Mouse (Mus musculus) CD4-positive, CD25-positive, alpha-beta regulatory T cell, adult 2 months (primary cell): Measurements from ENCODE around the gene Wscd2.
A peak's percentile ranks its signal among the peaks of the same experiment; 100 is the strongest.

Experiments used
- DNase-seq: peaks from one replicate; pipeline ENCODE4 v3.0.0-alpha.2; 2012; ENCODE audit warnings: low read depth, low spot score

The Wscd2 gene

DNA sequence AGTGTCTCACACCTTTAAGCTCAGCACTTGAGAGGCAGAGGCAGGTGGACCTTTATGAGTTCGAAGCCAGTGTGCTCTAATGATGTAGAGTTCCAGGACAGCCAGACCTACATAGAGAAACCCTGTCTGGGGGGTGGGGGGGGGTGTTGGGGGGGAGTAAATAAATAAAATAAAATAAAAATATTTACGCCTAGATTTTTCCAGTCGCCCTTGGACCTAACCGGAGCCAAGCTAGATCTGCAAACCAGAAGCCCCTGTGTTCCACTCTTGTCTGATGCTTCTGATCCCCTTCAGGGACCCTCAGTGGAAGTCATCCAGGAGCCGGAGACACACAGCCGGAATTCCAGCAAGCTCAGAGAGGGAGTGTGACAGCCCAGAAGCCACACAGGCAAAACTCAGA is at the start of gene Wscd2:
Gene Wscd2, plus strand, starts transcription at position 301 of the 400 bp plus-strand sequence.
- DNase-seq = no peak

DNA sequence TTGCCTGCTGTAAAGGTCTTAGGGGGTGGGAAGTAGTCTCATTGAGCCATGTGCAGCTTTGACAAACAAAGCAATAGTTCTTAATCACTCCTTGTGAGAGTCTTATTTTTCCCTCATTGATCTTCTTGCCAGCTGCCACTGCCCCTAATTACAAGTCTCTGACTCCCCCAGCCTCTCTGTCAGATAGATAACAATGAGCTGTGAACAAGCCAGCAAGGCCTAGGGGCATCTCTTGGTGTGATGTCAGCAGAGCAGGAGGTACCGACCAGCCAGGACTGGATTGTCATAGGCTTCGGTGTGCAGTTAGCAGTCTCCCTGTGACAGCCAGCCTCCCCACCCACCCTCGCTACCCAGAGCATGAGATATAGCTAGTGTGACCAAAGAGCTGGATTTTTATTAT is 48.0 kb upstream of the Wscd2 start:
- DNase-seq = no peak

DNA sequence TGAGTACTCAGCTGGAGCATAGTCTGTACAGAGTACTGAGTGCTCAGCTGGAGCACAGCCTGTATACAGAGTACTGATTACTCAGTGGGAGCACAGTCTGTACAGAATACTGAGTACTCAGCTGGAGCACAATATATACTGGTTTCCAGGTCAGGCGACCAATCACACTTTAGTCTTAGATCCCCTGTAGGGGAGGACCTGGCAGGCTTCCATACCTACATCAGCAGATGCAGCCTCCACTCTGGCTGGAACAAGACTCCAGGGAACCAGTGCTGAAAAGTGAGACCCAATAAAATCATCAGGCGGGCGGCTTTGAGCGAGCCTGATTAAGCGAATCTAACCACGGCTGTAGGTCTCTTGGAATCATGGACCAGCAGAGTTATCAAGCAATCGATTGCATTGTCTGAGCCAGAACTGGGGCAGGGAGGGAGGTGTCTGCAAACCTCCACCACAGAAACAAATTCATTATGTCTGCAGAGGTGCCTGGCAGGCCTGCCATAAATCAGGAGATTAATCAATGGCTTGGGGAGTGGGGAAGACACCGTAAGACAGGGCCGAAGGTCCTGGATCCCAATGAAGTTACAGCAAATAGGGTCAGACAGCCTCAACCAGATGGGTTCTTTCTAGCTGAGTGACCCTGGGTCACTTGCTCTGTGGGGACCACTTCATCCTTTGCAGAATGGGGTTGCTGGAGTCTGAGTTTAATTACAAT is 42.0 kb upstream of the Wscd2 start:
- no peak for DNase-seq

DNA sequence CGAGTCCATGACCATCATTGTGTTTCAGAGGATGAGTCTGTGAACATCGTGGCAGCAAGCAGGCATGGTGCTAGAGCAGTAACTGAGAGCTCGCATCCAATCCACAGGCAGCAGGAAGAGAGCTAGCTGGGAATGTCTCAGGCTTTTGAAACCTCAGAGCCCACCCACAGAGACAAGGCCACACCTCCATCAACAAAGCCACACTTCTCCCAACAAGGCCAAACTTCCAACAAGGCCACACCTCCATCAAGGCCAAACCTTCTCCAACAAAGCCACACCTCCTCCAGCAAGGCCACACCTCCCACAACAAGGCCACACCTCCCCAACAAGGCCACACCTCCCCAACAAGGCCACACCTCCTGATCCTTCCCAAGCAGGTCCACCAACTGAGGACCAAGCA is 40.8 kb upstream of the Wscd2 start:
- no peak for DNase-seq

DNA sequence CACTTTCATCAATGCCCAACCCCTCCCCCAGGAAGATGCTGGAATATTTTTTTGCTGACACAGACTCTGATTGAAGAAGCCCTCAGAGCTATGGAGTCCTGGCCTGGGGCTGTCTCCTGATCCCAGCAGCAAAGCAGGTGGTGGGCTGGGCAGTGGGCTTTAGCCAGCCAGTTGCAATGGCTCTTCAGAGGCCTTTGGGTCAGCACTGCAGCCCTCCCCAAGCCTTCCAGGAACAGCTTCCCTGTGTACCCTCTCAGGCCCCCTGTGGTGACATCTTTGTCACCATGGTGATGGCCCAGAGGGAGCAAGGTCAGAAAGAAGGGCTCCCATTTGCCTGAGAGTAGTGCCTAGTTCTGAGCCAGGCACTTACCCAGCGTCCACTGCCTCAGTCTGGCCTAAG is 37.4 kb upstream of the Wscd2 start:
- DNase-seq = no peak

DNA sequence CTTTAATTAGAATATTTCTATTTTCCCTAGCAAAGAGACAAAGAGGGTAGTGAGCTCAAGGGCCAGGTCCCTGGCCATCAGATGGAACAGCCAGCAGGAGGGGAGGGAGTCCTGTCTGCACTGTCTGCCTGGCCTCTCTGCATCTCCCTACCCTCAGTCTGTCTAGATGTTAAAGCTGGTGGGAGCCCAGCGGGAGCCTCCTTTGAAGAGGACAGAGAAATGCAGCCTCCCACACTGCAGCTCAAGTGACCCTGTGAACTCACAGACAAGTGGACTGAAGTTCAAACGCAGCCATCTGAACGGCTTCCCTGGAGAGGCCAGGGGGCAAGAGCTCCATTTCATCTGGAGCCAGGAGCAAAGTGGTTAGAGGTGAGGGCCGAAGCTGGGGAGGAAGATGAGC is 36.8 kb upstream of the Wscd2 start:
- DNase-seq = no peak

DNA sequence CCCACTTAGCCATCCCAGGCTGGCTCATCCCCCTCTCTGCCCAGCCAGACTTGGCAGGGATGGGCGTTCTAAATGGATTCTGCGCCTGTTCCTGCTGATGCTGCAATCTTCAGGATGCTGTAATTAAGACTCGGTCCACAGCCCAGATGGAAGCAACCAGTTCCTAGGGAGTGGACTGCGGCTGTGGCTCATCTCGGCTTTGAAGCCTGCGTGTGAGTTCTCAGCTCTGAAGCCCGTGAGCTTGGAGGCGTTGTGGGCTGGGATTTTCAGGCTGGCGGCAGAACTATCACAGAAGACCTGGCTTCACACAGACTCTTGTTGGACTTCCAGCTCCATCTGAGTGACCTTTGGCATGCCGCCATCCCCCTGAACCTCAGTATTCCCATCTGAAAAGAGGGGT is 34.1 kb upstream of the Wscd2 start:
- no peak for DNase-seq

DNA sequence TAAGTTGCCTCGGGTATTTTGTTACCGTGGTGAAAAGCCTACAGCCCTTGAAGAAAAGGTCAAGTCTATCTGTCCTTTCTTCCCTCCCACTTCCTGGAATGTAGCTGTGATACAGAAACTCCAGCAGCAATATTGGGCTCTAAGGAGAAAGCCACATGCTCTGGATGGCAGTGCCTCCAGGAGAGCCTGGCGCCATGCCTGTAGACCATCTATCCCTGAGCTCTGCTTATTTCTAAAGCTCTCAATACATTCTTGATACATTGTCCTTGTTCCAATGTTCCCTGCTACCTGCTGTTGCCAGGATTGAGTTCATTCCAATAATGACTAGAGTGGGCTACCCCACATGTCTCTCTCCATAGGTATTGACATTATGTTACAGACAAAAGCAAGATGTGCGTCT is 33.4 kb upstream of the Wscd2 start:
- DNase-seq = no peak

DNA sequence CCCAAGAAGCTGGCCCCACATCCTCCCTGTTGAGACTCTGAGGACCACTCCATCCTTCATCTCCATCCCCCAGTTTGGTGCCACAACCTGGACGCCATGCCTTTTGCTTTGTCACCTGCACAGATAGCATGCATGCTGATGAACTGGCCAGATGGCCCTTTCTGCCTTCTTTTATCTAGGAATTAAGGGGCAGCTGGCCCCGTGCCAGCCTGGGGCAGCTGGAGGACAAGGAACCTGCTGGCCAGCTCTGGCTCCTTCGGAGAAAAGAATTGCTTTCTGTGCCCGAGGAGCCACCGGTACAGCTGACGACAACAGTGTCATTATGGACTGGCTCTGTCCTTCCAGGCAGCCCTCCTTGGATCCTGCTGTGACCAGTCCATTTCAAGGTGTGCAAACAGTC is 32.9 kb upstream of the Wscd2 start:
- DNase-seq = no peak

DNA sequence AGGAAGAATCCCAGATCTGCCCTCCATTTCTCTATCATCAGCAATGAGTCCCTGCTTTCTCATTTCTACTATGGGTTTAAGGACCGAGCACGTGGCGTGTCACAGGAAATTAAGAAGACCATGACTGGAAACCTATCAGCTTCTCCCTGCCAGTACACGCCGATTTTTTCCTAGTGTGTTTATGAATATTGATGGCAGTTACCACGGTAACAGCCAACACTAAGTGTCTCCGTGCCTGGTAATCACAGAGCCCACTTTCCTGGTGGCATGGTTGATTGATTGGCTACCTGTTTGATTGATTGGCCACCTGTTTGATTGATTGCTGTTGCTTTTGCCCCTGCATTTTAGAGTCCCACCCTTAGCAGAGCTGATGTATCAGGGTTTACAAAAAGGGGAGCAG is 30.2 kb upstream of the Wscd2 start:
- DNase-seq = no peak

DNA sequence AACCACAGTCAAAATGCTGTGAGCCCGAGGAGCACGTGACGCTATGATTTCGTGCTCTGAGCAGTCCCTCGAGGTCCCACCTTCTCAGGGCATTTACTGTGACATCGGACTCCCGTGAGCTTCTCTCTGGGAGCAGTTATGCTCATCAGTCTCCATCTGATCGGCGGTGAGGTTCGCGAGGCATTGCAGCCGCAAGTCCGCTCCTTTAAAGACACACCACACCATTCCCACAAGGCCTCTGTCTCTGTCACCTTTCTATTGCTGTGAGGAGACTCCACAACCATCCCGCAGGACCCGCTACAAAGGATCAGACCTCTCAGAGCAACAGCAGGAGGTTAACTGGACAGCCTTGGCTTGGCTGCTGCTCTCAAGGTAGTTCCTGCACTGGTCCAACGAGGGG is 28.6 kb upstream of the Wscd2 start:
- DNase-seq = no peak

DNA sequence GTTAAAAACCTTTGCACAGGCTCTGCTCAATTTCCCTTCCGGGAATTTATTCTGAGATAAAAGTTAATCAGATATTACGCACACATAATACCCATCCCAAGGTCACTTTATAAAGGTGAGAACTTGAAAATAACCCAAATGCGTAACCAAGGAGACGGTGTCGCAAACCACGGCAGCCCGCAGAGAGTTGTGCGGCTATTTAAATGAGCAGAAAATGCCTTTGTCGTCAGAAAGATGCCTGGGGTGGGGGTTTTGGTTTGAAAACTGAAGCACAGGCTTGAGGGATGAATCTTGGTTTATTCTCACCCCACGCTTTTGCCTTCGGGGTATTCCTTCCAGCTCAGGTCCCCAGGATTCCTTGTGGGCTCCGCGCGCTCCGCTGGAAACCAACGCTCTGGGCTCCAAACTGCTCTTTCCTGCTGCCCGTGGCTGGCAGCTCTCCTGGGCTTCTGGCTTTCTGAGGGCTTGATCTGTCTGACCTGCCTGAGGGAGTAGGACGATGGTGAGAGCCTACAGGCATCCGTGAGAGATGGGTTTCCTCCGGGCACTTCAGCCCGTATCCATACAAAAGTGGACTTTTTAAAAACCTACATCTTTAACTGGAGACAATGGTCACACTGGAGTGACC is 28.0 kb upstream of the Wscd2 start:
- no peak for DNase-seq

DNA sequence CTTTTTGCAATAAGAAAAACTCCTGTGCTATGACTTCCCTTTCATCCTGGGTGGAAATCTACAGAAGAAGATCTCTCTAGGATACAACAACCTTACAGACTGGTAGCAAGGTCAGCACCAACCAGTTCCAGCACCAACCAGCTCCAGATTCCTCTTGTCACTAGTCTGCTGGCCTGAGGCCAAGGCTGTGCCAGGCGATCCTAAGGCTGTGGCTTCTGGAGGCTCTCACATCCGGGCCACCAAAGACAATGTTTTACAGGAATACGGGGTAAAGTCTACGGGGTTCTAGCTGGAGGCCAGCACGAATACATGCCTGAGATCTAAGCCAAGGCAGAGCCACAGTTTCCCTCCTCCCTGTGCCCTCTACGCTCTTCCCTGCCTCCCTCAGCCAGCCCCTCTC is 25.4 kb upstream of the Wscd2 start:
- DNase-seq = no peak

DNA sequence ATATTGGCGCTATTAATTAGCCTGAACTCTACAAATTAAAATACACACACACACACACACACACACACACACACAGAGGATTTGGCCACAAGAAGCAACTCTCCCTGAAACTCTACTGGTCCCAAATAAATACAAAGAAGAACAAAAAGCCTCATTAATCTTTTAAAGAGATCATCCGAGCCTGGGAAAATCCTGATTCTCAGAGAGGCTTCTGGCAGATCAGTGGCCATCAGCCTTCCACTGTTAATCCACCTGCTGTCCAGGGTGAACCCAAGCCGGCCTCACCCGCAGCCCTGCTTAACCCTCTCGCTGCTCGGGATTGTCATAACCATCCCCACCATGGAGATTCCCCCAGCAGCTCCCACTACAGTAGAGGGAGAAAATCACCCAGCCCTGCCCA is 23.6 kb upstream of the Wscd2 start:
- DNase-seq = no peak

DNA sequence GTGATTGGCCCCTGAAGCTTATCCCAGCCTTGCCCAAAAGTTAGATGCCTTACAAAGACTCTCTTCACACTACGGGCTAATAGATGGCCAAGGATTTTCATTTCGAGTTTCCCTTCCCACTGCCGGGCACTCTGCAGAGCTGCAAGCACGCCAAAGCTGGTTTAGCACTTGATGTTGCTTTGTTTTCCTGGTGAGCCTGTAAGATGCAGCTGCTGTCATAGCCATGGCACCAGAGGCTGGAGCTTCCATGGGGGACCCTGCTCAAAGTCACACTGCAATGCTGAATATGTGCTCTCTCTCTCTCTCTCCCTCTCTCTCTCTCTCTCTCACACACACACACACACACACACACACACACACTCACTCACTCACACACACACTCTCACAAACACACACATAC is 23.1 kb upstream of the Wscd2 start:
- no peak for DNase-seq

DNA sequence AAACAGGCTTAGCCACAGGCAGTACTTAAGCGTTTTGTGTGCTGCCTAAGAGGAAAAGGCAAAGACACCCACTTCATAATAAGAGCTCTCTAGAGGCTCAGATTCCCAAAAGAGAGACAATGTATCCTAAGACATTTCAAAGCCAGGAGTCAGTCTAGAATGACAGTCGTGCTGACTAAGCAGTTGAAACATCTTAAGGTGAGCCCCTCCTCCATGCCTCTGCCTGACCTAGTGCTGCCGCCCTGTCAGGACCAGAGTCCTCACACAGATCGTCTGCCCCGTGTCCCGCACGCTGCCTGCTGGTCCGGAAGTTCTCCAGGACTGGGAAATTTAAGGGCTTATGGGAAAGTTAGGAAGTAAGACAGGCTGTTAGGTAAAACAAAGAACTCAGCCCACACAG is 22.4 kb upstream of the Wscd2 start:
- DNase-seq = no peak

DNA sequence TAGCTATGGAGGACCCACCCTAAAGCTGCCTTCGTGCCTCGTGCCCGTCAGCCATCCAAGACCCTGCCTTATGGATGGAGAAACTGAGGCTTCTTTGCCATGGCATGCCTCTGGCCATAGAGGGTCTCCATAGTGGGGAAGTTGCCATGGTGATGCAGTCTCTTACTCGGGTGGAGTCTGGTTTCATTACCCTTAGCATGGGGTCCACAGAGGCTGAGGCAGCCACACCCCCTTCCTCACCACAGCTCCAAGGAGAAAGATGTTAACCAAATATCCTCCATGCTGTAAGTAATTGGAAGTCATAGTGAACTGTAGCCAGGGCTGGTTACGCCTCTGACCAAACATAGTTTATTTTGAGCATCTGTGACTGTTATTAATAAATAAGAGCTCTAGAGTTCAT is 21.5 kb upstream of the Wscd2 start:
- DNase-seq = no peak

DNA sequence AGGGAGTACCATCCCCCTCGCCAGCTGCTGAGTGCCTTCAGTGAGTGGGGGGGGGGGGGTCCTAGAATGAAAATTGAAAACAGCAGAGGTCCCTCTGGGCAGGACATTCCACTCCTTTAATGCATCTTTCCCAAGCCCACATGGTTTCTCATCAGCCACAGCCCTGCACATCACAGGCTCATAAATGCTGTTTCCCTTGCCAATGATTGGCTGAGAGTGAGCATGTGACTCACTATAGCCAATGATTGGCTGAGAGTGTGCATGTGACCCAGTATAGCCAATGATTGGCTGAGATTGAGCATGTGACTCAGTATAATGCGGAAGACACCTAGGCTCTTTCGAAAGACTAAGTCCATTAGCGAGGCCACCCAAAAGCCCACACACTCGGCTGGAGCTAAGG is 20.9 kb upstream of the Wscd2 start:
- DNase-seq = peak; percentile 5

DNA sequence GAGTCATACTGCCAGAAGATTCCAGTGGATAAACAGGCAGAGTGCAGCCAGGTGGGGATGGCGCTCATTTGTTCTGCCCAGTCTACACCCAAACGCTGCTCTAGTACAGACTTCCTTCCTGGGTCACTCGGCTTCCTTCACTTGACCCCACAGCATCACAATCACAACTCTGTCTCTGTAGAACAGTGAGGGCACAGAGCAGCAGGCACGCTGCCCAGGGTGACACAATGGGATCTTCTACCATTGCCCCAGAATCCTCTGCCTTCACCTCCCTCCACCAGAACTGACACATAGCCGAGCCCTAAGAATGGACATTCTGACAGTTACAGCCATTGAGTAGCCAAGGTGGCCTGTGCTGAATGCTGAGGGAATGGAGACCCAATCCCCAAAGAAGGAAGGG is 20.3 kb upstream of the Wscd2 start:
- DNase-seq = no peak

DNA sequence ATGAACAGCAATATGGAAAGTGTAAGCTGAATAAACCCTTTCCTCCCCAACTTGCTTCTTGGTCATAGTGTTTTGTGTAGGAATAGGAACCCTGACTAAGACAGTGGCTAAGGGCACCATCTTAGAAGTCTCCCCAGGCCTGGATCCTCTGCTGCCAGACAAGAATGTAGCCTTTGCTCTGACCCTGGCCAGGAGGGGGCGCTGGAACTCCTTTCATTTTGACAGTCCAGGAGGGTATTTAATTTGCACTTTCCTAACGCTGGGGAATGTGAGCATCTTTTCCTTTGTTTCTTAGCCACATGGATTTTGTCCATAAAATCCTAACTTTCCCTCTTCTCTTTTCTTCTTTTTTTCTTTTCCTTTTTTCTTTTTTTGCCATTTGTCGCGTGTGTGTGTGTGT is 18.7 kb upstream of the Wscd2 start:
- peak; percentile 83 for DNase-seq

DNA sequence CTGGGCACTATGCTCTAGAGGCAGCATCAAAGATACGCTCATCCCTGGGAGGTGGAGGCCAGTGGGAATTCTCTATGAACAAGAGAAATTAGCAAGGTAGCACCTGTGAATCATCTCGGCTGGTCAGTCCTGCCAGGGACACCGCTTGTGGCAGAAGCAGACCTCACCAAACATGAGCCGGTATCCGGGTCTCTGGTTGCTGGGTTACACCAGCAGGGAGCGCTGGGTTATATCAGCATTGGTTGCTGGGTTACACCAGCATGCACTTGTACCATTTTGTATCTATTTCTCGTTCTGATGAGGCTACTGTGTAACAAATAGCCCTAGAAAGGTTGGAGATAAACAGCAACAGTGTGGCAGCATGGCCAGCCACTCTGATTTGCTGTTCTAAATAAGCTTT is 17.8 kb upstream of the Wscd2 start:
- DNase-seq = peak; percentile 7

DNA sequence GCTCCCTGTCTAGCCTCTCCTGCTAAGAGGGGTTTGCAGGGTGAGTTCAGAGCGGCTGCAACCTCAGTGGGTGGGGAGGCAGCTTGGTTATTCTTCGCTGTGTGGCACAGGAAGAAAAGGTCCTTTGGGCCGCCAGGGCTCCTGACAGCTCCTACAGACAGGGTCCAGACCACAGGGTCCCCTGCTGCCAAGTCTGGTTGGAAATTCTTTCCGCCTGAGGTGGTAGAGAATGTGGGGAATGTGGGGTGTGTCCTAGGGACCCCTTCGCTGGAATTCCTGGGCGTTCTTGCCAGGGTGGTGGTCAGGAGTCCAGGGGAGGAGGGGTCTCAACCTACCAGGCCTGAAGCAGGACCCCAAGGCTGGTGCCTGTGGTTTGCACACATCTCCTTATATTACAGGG is 13.3 kb upstream of the Wscd2 start:
- DNase-seq = no peak

DNA sequence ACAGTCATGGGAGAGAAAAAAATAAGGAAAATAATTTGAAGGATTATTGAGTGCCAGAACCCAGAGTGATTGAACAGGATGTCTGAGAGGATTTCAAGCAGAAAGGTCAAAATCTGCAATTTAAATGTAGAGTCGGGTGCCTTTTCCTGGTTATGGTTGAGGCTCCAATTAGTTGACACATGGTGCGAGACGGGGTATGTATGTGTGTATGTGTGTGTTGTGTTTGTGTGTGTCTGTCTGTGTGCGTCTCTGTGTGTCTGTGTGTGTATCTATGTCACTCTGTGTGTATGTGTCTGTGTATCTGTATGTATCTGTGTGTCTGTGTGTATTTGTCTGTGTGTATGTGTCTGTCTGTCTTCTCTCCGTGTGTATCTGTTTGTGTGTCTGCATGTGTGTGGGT is 11.1 kb upstream of the Wscd2 start:
- no peak for DNase-seq

DNA sequence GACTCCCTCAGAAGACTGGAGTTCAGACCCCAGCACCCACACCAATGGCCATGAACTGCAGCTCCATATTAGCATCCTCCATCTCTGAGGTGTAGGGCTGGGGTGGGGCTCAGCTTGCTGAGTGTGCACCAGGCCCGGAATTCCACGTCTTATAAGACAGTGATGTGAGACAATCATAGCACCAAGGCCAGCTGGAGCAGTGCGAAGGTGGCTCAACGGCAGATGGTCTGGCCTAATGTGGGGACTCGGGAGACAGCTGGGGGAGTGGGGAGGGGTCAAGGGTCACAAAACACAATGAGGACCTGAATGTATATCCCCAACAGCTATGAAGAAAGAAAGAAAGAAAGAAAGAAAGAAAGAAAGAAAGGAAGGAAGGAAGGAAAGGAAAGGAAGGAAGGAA is 9.7 kb upstream of the Wscd2 start:
- no peak for DNase-seq
